Mouse (Mus musculus): ENCODE measurements around the gene Tmem209. TPM values are rescaled to one million over a fixed set of nuclear protein-coding genes. Genes with fewer than 3 reads are reported as not detected.

Tmem209 gene
- total and polyA plus RNA-seq, 3 experiments, result 26.1 to 93.4 (median 35.9) TPM

DNA sequence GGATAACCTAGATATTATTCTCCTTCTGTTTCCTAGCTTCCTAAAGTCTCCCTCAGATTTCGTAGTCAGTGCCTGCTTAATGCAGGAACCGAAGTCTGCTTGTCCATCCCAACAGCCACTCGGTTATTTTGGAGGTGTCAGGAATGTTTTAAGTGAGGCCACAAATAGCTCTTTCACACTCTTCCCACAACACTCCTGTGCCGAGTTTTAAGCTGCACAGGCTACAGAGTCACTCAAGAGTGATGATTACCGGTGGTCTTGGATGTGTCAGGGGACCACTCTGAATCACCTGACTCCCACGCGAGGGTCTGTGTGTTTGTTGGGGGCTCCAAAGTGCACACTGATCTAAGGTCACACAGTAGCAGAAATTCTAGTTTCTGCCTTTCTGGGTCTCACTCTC, 36.1 kb upstream of the Tmem209 start:
- no peak overlapping the region for H3K27ac ChIP-seq (ENCODE audit: control insufficient read depth, low read depth, low read length)
- H3K4me1 ChIP-seq (ENCODE audit: control insufficient read depth in 1 of 2, insufficient read depth in 2 of 2, low read length in 2 of 2), result no peaks in the 10 kb centered on the region
- no peaks in the 10 kb centered on the region for H3K36me3 ChIP-seq (ENCODE audit: control insufficient read depth in 1 of 2, insufficient read depth in 2 of 2, low read length in 2 of 2)
- no peak for DNase-seq (ENCODE audit: low read depth, low spot score)
- H3K9me3 ChIP-seq (replicated peaks; ENCODE audit: insufficient read depth, low read length), result no peaks in the 10 kb centered on the region
- H3K4me3 ChIP-seq (ENCODE audit: control insufficient read depth in 1 of 2, insufficient read depth in 1 of 2, low read depth in 2 of 2, low read length in 2 of 2), result no peak overlapping the region
- H3K27me3 ChIP-seq (ENCODE audit: control insufficient read depth in 1 of 2, insufficient read depth in 2 of 2, low read length in 2 of 2), result peaks cover 3 to 11% of the 10 kb centered on the region in 2 experiments
- H3K79me2 ChIP-seq (ENCODE audit: control insufficient read depth, insufficient read depth, low read length, poor library complexity), result no peaks in the 10 kb centered on the region
- no peak overlapping the region for H3K9ac ChIP-seq (ENCODE audit: control insufficient read depth, low read depth, low read length, poor library complexity, severe bottlenecking)
- TF ChIP-seq MYB (IDR thresholded peaks at IDR 0.05; ENCODE audit: low read depth, low read length) (no peak), SIN3A (IDR thresholded peaks at IDR 0.05; ENCODE audit: low read length) (no peak), MYC (IDR thresholded peaks at IDR 0.05; ENCODE audit: low read depth, low read length) (no peak), CHD2 (IDR thresholded peaks at IDR 0.05; ENCODE audit: low read length) (no peak), ETS1 (IDR thresholded peaks at IDR 0.05; ENCODE audit: low read depth, low read length) (no peak), TCF12 (IDR thresholded peaks at IDR 0.05; ENCODE audit: low read depth, low read length) (no peak), GATA1 (IDR thresholded peaks at IDR 0.05; ENCODE audit: low read depth, low read length) (no peak), RAD21 (IDR thresholded peaks at IDR 0.05; ENCODE audit: low read depth, low read length) (no peak), KAT2A (conservative IDR thresholded peaks at IDR 0.05; ENCODE audit: low read depth, low read length) (no peak), MAZ (IDR thresholded peaks at IDR 0.05; ENCODE audit: low read depth, low read length) (no peak), SMC3 (IDR thresholded peaks at IDR 0.05; ENCODE audit: low read depth, low read length) (no peak), ZNF384 (IDR thresholded peaks at IDR 0.05; ENCODE audit: low read depth, low read length) (no peak), MXI1 (IDR thresholded peaks at IDR 0.05; ENCODE audit: low read depth, low read length) (no peak), POLR2AphosphoS5 (IDR thresholded peaks at IDR 0.05; ENCODE audit: borderline replicate concordance, low read depth, low read length) (no peak), CHD1 (IDR thresholded peaks at IDR 0.05; ENCODE audit: low read depth, low read length) (no peak), POLR2A (IDR thresholded peaks at IDR 0.05; ENCODE audit: control insufficient read depth in 1 of 2, insufficient read depth in 1 of 2, low read depth in 1 of 2, low read length in 2 of 2, poor library complexity in 1 of 2) (no peak), ZKSCAN1 (IDR thresholded peaks at IDR 0.05; ENCODE audit: low read depth, low read length) (no peak), MEF2A (IDR thresholded peaks at IDR 0.05; ENCODE audit: extremely low read depth, insufficient replicate concordance, low read depth, low read length, poor library complexity, severe bottlenecking) (no peak)

DNA sequence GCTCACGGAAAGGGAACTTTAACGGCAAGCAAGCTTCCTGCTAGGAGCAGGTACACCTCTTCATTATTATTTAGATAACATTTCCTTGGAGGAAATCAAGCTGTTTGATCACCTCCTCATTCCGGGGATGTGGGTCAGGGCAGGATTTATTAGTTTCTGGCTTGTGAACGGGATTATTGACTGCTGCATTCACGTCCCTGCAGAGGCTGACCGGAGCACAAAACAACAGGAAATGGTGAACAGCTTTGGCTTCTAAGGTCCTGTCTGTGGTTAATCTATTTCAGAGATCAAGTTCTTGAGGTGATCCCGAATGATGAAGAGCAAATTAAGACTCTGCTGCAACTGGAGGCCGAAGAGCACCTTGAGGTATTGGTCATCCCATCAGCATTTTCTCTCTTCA, 34.3 kb upstream of the Tmem209 start:
- H3K27ac ChIP-seq (ENCODE audit: control insufficient read depth, low read depth, low read length), result no peak overlapping the region
- H3K27me3 ChIP-seq (ENCODE audit: control insufficient read depth in 1 of 2, insufficient read depth in 2 of 2, low read length in 2 of 2), result peaks cover 6 to 7% of the 10 kb centered on the region in 2 experiments
- TF ChIP-seq MEF2A (IDR thresholded peaks at IDR 0.05; ENCODE audit: extremely low read depth, insufficient replicate concordance, low read depth, low read length, poor library complexity, severe bottlenecking), result no peak
- no peak overlapping the region for H3K9ac ChIP-seq (ENCODE audit: control insufficient read depth, low read depth, low read length, poor library complexity, severe bottlenecking)
- no peaks in the 10 kb centered on the region for H3K79me2 ChIP-seq (ENCODE audit: control insufficient read depth, insufficient read depth, low read length, poor library complexity)
- H3K4me1 ChIP-seq (ENCODE audit: control insufficient read depth in 1 of 2, insufficient read depth in 2 of 2, low read length in 2 of 2), result no peaks in the 10 kb centered on the region
- no peak overlapping the region for H3K4me3 ChIP-seq (ENCODE audit: control insufficient read depth in 1 of 2, insufficient read depth in 1 of 2, low read depth in 2 of 2, low read length in 2 of 2)
- H3K9me3 ChIP-seq (replicated peaks; ENCODE audit: insufficient read depth, low read length), result no peaks in the 10 kb centered on the region
- DNase-seq (ENCODE audit: low read depth, low spot score), result no peak
- no peaks in the 10 kb centered on the region for H3K36me3 ChIP-seq (ENCODE audit: control insufficient read depth in 1 of 2, insufficient read depth in 2 of 2, low read length in 2 of 2)
